Mouse (Mus musculus) kidney, embryonic 14.5 days (tissue): Measurements from ENCODE around the gene Kcnj2. TPM values are rescaled to one million over a fixed set of nuclear protein-coding genes. Genes with fewer than 3 reads are reported as not detected.
A peak's percentile ranks its signal among the peaks of the same experiment; 100 is the strongest.

ENCODE experiments used
- ATAC-seq: fragments of 200-750 bp; cut with Nextera tagmentation; 2 replicates; pipeline ENCODE4 v1.8.0; 2017; ENCODE audit warnings: moderate number of reproducible peaks, mild to moderate bottlenecking, moderate TSS enrichment, moderate library complexity; ENCODE audit not compliant: low FRiP score, low TSS enrichment
- H3K27ac ChIP-seq: fragments of 300-500 bp; sonication (generic); 2 replicates; pipeline ENCODE4 v1.5.1; 2014; ENCODE audit warnings: low read depth, mild to moderate bottlenecking, low read length, moderate library complexity, mixed read lengths
- H3K27me3 ChIP-seq: fragments of 300-500 bp; sonication (generic); 2 replicates; pipeline ENCODE4 v1.6.1; 2014; ENCODE audit warnings: mild to moderate bottlenecking, low read length; ENCODE audit not compliant: control insufficient read depth, insufficient read depth
- H3K36me3 ChIP-seq: fragments of 300-500 bp; sonication (generic); 2 replicates; pipeline ENCODE4 v1.6.1; 2014; ENCODE audit warnings: low read length, mixed read lengths; ENCODE audit not compliant: control insufficient read depth, insufficient read depth
- H3K4me1 ChIP-seq: fragments of 300-500 bp; sonication (generic); 2 replicates; pipeline ENCODE4 v1.6.1; 2014; ENCODE audit warnings: low read length, mixed read lengths; ENCODE audit not compliant: control insufficient read depth, insufficient read depth
- H3K4me2 ChIP-seq: fragments of 300-500 bp; sonication (generic); replicated peaks from 2 replicates; pipeline ENCODE4 v1.6.1; 2014; ENCODE audit warnings: low read depth, mild to moderate bottlenecking, low read length
- H3K4me3 ChIP-seq: fragments of 300-500 bp; sonication (generic); 2 replicates; pipeline ENCODE4 v1.5.1; 2014; ENCODE audit warnings: mild to moderate bottlenecking, low read length
- H3K9ac ChIP-seq: fragments of 300-500 bp; sonication (generic); 2 replicates; pipeline ENCODE4 v1.6.1; 2014; ENCODE audit warnings: low read depth, mild to moderate bottlenecking, low read length, moderate library complexity
- H3K9me3 ChIP-seq: fragments of 300-500 bp; sonication (generic); 2 replicates; pipeline ENCODE4 v1.6.1; 2016; ENCODE audit warnings: low read length; ENCODE audit not compliant: control insufficient read depth
- WGBS: fragments of 180-500 bp; shearing (Covaris S2); extraction: QIAGEN DNeasy Blood & Tissue Kit; methylation state at CpG from one replicate; pipeline ENCODE4 v1.1.7; 2014; 5-methylcytosine and 5-hydroxymethylcytosine counted together
- polyA plus RNA-seq: library from polyadenylated mRNA; unstranded; fragments of >200 nt; fragmentation: Nextera tagmentation; extraction: Ambion mirVana; gene quantifications from 2 replicates; pipeline ENCODE4 v1.2.1, GENCODE M21; 2014

Gene Kcnj2
- 0.68 and 1.4 TPM in 2 replicates for polyA plus RNA-seq

- Histone ChIP-seq H3K27me3 (no peaks in the 10 kb centered on the region), H3K9ac (peak within 1 kb of the TSS; percentile 54), H3K4me2 (peak within 1 kb of the TSS; percentile 88), H3K4me1 (no peaks in the 10 kb centered on the region), H3K36me3 (no peaks in the 10 kb centered on the region), H3K4me3 (peak within 1 kb of the TSS; percentile 60), H3K27ac (no peak within 1 kb of the TSS), H3K9me3 (no peaks in the 10 kb centered on the region)
- WGBS: under 1% methylated on average over 28 of the region's 28 CpGs
- peak; percentile 99 for ATAC-seq
These were observed at the start of gene Kcnj2 for GRCm38 (mm10) chr11:111065635-111066298. Gene Kcnj2, plus strand, starts transcription at chr11:111066164.

- Histone ChIP-seq H3K4me2 (no peak overlapping the region), H3K9me3 (no peaks in the 10 kb centered on the region), H3K27ac (no peak overlapping the region), H3K4me3 (no peak overlapping the region), H3K4me1 (no peaks in the 10 kb centered on the region), H3K27me3 (no peaks in the 10 kb centered on the region), H3K9ac (no peak overlapping the region), H3K36me3 (no peaks in the 10 kb centered on the region)
- no peak for ATAC-seq
- whole genome bisulfite sequencing: 94% methylated on average over 3 of the region's 3 CpGs
These were observed 49.8 kb upstream of the Kcnj2 start for GRCm38 (mm10) chr11:111016206-111016605.

GRCm38 (mm10) chr11:111020211-111020610 lies 45.8 kb upstream of the Kcnj2 start:
- H3K9me3 ChIP-seq: no peaks in the 10 kb centered on the region
- 45% methylated on average over 2 of the region's 2 CpGs for WGBS
- H3K27me3 ChIP-seq: no peaks in the 10 kb centered on the region
- H3K4me3 ChIP-seq: no peak overlapping the region
- no peak for ATAC-seq
- no peak overlapping the region for H3K27ac ChIP-seq
- H3K36me3 ChIP-seq: no peaks in the 10 kb centered on the region
- no peak overlapping the region for H3K4me2 ChIP-seq
- H3K4me1 ChIP-seq: no peaks in the 10 kb centered on the region
- H3K9ac ChIP-seq: no peak overlapping the region

- no peaks in the 10 kb centered on the region for H3K27me3 ChIP-seq
- no peaks in the 10 kb centered on the region for H3K9me3 ChIP-seq
- no peak overlapping the region for H3K4me3 ChIP-seq
- H3K9ac ChIP-seq: no peak overlapping the region
- no peak overlapping the region for H3K4me2 ChIP-seq
- no peak for ATAC-seq
- H3K27ac ChIP-seq: no peak overlapping the region
- WGBS: 71% methylated on average over 8 of the region's 8 CpGs
- H3K36me3 ChIP-seq: no peaks in the 10 kb centered on the region
- H3K4me1 ChIP-seq: no peaks in the 10 kb centered on the region
These were observed 43.2 kb upstream of the Kcnj2 start for GRCm38 (mm10) chr11:111022681-111023281.

- 50% methylated on average over 5 of the region's 5 CpGs for WGBS
- no peaks in the 10 kb centered on the region for H3K27me3 ChIP-seq
- H3K4me1 ChIP-seq: no peaks in the 10 kb centered on the region
- no peak overlapping the region for H3K4me3 ChIP-seq
- H3K36me3 ChIP-seq: no peaks in the 10 kb centered on the region
- no peak overlapping the region for H3K27ac ChIP-seq
- ATAC-seq: no peak
- H3K9ac ChIP-seq: no peak overlapping the region
- no peak overlapping the region for H3K4me2 ChIP-seq
- H3K9me3 ChIP-seq: no peaks in the 10 kb centered on the region
These were observed 23.8 kb upstream of the Kcnj2 start for GRCm38 (mm10) chr11:111042175-111042574.

- Histone ChIP-seq H3K4me3 (no peak overlapping the region), H3K4me1 (no peaks in the 10 kb centered on the region), H3K9ac (no peak overlapping the region), H3K36me3 (no peaks in the 10 kb centered on the region), H3K4me2 (no peak overlapping the region), H3K27ac (no peak overlapping the region), H3K27me3 (no peaks in the 10 kb centered on the region), H3K9me3 (no peaks in the 10 kb centered on the region)
- ATAC-seq: no peak
- 82% methylated on average over 4 of the region's 4 CpGs for WGBS
These were observed 22.7 kb upstream of the Kcnj2 start for GRCm38 (mm10) chr11:111043298-111043697.

- no peak for ATAC-seq
- Histone ChIP-seq H3K9me3 (no peaks in the 10 kb centered on the region), H3K4me1 (no peaks in the 10 kb centered on the region), H3K27ac (no peak overlapping the region), H3K27me3 (no peaks in the 10 kb centered on the region), H3K9ac (no peak overlapping the region), H3K36me3 (no peaks in the 10 kb centered on the region), H3K4me3 (no peak overlapping the region), H3K4me2 (no peak overlapping the region)
- WGBS: 72% methylated on average over 3 of the region's 3 CpGs
These were observed 11.7 kb upstream of the Kcnj2 start for GRCm38 (mm10) chr11:111054252-111054651.

GRCm38 (mm10) chr11:111054854-111055822 lies 10.8 kb upstream of the Kcnj2 start:
- H3K9ac ChIP-seq: no peak overlapping the region
- ATAC-seq: no peak
- no peaks in the 10 kb centered on the region for H3K36me3 ChIP-seq
- 88% methylated on average over 8 of the region's 8 CpGs for WGBS
- no peaks in the 10 kb centered on the region for H3K27me3 ChIP-seq
- no peak overlapping the region for H3K4me2 ChIP-seq
- no peaks in the 10 kb centered on the region for H3K4me1 ChIP-seq
- H3K4me3 ChIP-seq: no peak overlapping the region
- H3K27ac ChIP-seq: no peak overlapping the region
- no peaks in the 10 kb centered on the region for H3K9me3 ChIP-seq
